Mouse (Mus musculus) CH12.LX (cell line): ENCODE data around the gene Larp4b.

Experiments
- CTCF ChIP-seq, 2 experiments: IDR thresholded peaks in 1 of 2; conservative IDR thresholded peaks in 1 of 2; 2 replicates each; pipeline ENCODE4 v1.5.1; 2011 to 2012; ENCODE audit warnings: low read depth in 2 of 2, low read length in 2 of 2, improper control_type of control experiment in 1 of 2, inconsistent platforms in 1 of 2, mild to moderate bottlenecking in 1 of 2, moderate library complexity in 1 of 2
- EP300 ChIP-seq: IDR thresholded peaks from 2 replicates; pipeline ENCODE4 v1.6.1; 2011; ENCODE audit warnings: low read length, improper control_type of control experiment
- MAX ChIP-seq: IDR thresholded peaks from 2 replicates; pipeline ENCODE4 v1.6.1; 2011; ENCODE audit warnings: low read length, improper control_type of control experiment
- POLR2A ChIP-seq: IDR thresholded peaks from 2 replicates; pipeline ENCODE4 v1.6.1; 2011; ENCODE audit warnings: low read depth, mild to moderate bottlenecking, improper control_type of control experiment, low read length
- TBP ChIP-seq: conservative IDR thresholded peaks from 2 replicates; pipeline ENCODE4 v1.6.1; 2011; ENCODE audit warnings: low read depth, low read length, improper control_type of control experiment
- UBTF ChIP-seq: IDR thresholded peaks from 2 replicates; pipeline ENCODE4 v1.6.1; 2012; ENCODE audit warnings: low read depth, mild to moderate bottlenecking, inconsistent platforms, low read length, improper control_type of control experiment, moderate library complexity
- USF1 ChIP-seq: IDR thresholded peaks from 2 replicates; pipeline ENCODE4 v1.6.1; 2014; ENCODE audit warnings: low read depth, mild to moderate bottlenecking, inconsistent platforms, low read length, improper control_type of control experiment
- ZNF384 ChIP-seq: IDR thresholded peaks from 2 replicates; pipeline ENCODE4 v1.6.1; 2012; ENCODE audit warnings: low read depth, low read length, improper control_type of control experiment, inconsistent platforms

GRCm38 (mm10) chr13:9175171-9175570 is 81.5 kb downstream of the Larp4b start:
- TF ChIP-seq POLR2A, result no peak
- TF ChIP-seq CTCF (conservative IDR thresholded peaks at IDR 0.05 in 1 of 2, IDR thresholded peaks at IDR 0.05 in 1 of 2; ENCODE audit: low read depth in 2 of 2, low read length in 2 of 2), result no peak
- TF ChIP-seq MAX, result no peak
- no peak for TF ChIP-seq EP300
- TF ChIP-seq UBTF, result no peak
- no peak for TF ChIP-seq USF1
- TF ChIP-seq TBP, result no peak
- TF ChIP-seq ZNF384, result no peak
